Mouse (Mus musculus) liver, embryonic 12.5 days (tissue): ENCODE results near the gene Tab1. TPM values are rescaled to one million over a fixed set of nuclear protein-coding genes. Genes with fewer than 3 reads are reported as not detected.

Experiments
- ATAC-seq: fragments of 200-750 bp; cut with Nextera tagmentation; 2 replicates; pipeline ENCODE4 v1.8.0; 2017; ENCODE audit warnings: moderate number of reproducible peaks, mild to moderate bottlenecking, moderate library complexity
- H3K27ac ChIP-seq: fragments of 300-500 bp; sonication (generic); 2 replicates; pipeline ENCODE4 v1.5.1; 2016; ENCODE audit warnings: mild to moderate bottlenecking
- H3K27me3 ChIP-seq: fragments of 300-500 bp; sonication (generic); replicated peaks from 2 replicates; pipeline ENCODE4 v1.6.1; 2016; ENCODE audit warnings: mild to moderate bottlenecking, moderate library complexity
- H3K36me3 ChIP-seq: fragments of 300-500 bp; sonication (generic); 2 replicates; pipeline ENCODE4 v1.6.1; 2016; ENCODE audit warnings: mild to moderate bottlenecking, moderate library complexity
- H3K4me1 ChIP-seq: fragments of 300-500 bp; sonication (generic); 2 replicates; pipeline ENCODE4 v1.6.1; 2016
- H3K4me2 ChIP-seq: fragments of 300-500 bp; sonication (generic); 2 replicates; pipeline ENCODE4 v1.6.1; 2016; ENCODE audit warnings: mild to moderate bottlenecking, moderate library complexity
- H3K4me3 ChIP-seq: fragments of 300-500 bp; sonication (generic); 2 replicates; pipeline ENCODE4 v1.5.1; 2016; ENCODE audit warnings: mild to moderate bottlenecking, moderate library complexity
- H3K9ac ChIP-seq: fragments of 300-500 bp; sonication (generic); 2 replicates; pipeline ENCODE4 v1.6.1; 2016; ENCODE audit warnings: mild to moderate bottlenecking, moderate library complexity
- H3K9me3 ChIP-seq: fragments of 300-500 bp; sonication (generic); replicated peaks from 2 replicates; pipeline ENCODE4 v1.6.1; 2016; ENCODE audit warnings: mild to moderate bottlenecking, moderate library complexity
- WGBS: fragments of 180-500 bp; shearing (Covaris S2); methylation state at CpG from one replicate; pipeline ENCODE4 v1.1.7; 2016; ENCODE audit not compliant: insufficient replicate concordance; 5-methylcytosine and 5-hydroxymethylcytosine counted together
- polyA plus RNA-seq: library from polyadenylated mRNA; unstranded; fragments of >200 nt; fragmentation: Nextera tagmentation; extraction: Ambion mirVana; gene quantifications from 2 replicates; pipeline ENCODE4 v1.2.1, GENCODE M21; 2016

Gene Tab1
- polyA plus RNA-seq, 1 experiment from 2014 or later = 18.9 TPM

GRCm38 (mm10) chr15:80191585-80192245 is 58.8 kb downstream of the Tab1 start:
- H3K4me1 ChIP-seq = peaks cover 20% of the 10 kb centered on the region
- H3K27ac ChIP-seq = peak overlapping the region; percentile 46
- ATAC-seq = no peak
- H3K27me3 ChIP-seq = peaks cover 26% of the 10 kb centered on the region
- H3K4me2 ChIP-seq = no peak overlapping the region
- WGBS = 46% methylated on average over 8 of the region's 8 CpGs
- no peaks in the 10 kb centered on the region for H3K36me3 ChIP-seq
- no peak overlapping the region for H3K4me3 ChIP-seq
- H3K9me3 ChIP-seq = no peaks in the 10 kb centered on the region
- H3K9ac ChIP-seq = no peak overlapping the region

- Histone ChIP-seq H3K4me1 (peaks cover 20% of the 10 kb centered on the region), H3K36me3 (no peaks in the 10 kb centered on the region), H3K27me3 (peaks cover 26% of the 10 kb centered on the region), H3K9me3 (no peaks in the 10 kb centered on the region), H3K9ac (no peak overlapping the region), H3K27ac (no peak overlapping the region), H3K4me2 (no peak overlapping the region), H3K4me3 (no peak overlapping the region)
- no peak for ATAC-seq
- 73% methylated on average over 5 of the region's 6 CpGs for WGBS
These were observed 59.3 kb downstream of the Tab1 start for GRCm38 (mm10) chr15:80192246-80192585.

- H3K27ac ChIP-seq = no peak overlapping the region
- no peak overlapping the region for H3K4me2 ChIP-seq
These were observed 59.9 kb downstream of the Tab1 start for GRCm38 (mm10) chr15:80192847-80193246.

GRCm38 (mm10) chr15:80199556-80199955 is 66.6 kb downstream of the Tab1 start:
- Histone ChIP-seq H3K27ac (no peak overlapping the region), H3K4me2 (no peak overlapping the region), H3K9ac (no peak overlapping the region), H3K4me3 (no peak overlapping the region), H3K4me1 (no peaks in the 10 kb centered on the region), H3K27me3 (peaks cover 11% of the 10 kb centered on the region; the same call in 1 of the 2 replicates), H3K36me3 (no peaks in the 10 kb centered on the region), H3K9me3 (no peaks in the 10 kb centered on the region)
- 61% methylated on average over 2 of the region's 2 CpGs for WGBS
- ATAC-seq = no peak

More at GRCm38 (mm10) chr15:80192847-80193246, 59.9 kb downstream of the Tab1 start:
- no peak overlapping the region for H3K9ac ChIP-seq
- H3K9me3 ChIP-seq = no peaks in the 10 kb centered on the region
- ATAC-seq = no peak
- no peak overlapping the region for H3K4me3 ChIP-seq
- H3K36me3 ChIP-seq = no peaks in the 10 kb centered on the region
- peaks cover 25% of the 10 kb centered on the region for H3K27me3 ChIP-seq
- 42% methylated on average over 7 of the region's 7 CpGs for WGBS
- H3K4me1 ChIP-seq = peaks cover 20% of the 10 kb centered on the region

GRCm38 (mm10) chr15:80202111-80202775 is 69.3 kb downstream of the Tab1 start:
- Histone ChIP-seq H3K27me3 (peaks cover 27% of the 10 kb centered on the region), H3K9ac (no peak overlapping the region), H3K9me3 (no peaks in the 10 kb centered on the region), H3K36me3 (no peaks in the 10 kb centered on the region), H3K4me1 (no peaks in the 10 kb centered on the region), H3K4me2 (no peak overlapping the region), H3K27ac (no peak overlapping the region), H3K4me3 (no peak overlapping the region)
- 56% methylated on average over 6 of the region's 6 CpGs for WGBS
- no peak for ATAC-seq

- Histone ChIP-seq H3K4me1 (peaks cover 4% of the 10 kb centered on the region; the same call in 1 of the 2 replicates), H3K27ac (no peak overlapping the region), H3K27me3 (peaks cover 33% of the 10 kb centered on the region), H3K9ac (no peak overlapping the region), H3K4me2 (no peak overlapping the region), H3K9me3 (no peaks in the 10 kb centered on the region), H3K36me3 (no peaks in the 10 kb centered on the region), H3K4me3 (no peak overlapping the region)
- no peak for ATAC-seq
- 19% methylated on average over 4 of the region's 4 CpGs for WGBS
These were observed 70.5 kb downstream of the Tab1 start for GRCm38 (mm10) chr15:80203406-80203805.

GRCm38 (mm10) chr15:80206057-80206565 is 73.2 kb downstream of the Tab1 start:
- H3K36me3 ChIP-seq = 0 out of 2 replicates have a peak, but pooled peaks cover 1% of the 10 kb centered on the region
- peaks cover 43% of the 10 kb centered on the region for H3K27me3 ChIP-seq

GRCm38 (mm10) chr15:80208446-80208845 is 75.5 kb downstream of the Tab1 start:
- 42% methylated on average over 4 of the region's 4 CpGs for WGBS

More at GRCm38 (mm10) chr15:80206057-80206565, 73.2 kb downstream of the Tab1 start:
- Histone ChIP-seq H3K4me2 (no peak overlapping the region), H3K4me1 (peaks cover 4% of the 10 kb centered on the region; the same call in 1 of the 2 replicates), H3K9me3 (no peaks in the 10 kb centered on the region), H3K9ac (no peak overlapping the region), H3K4me3 (no peak overlapping the region), H3K27ac (no peak overlapping the region)
- WGBS = 64% methylated on average over 3 of the region's 3 CpGs
- ATAC-seq = no peak

More at GRCm38 (mm10) chr15:80208446-80208845, 75.5 kb downstream of the Tab1 start:
- H3K4me1 ChIP-seq = peaks cover 11% of the 10 kb centered on the region; the same call in 1 of the 2 replicates
- ATAC-seq = no peak
- no peak overlapping the region for H3K27ac ChIP-seq
- H3K27me3 ChIP-seq = peaks cover 64% of the 10 kb centered on the region
- H3K36me3 ChIP-seq = 0 out of 2 replicates have a peak, but pooled peaks cover 8% of the 10 kb centered on the region
- H3K9ac ChIP-seq = no peak overlapping the region
- H3K4me2 ChIP-seq = no peak overlapping the region
- H3K9me3 ChIP-seq = no peaks in the 10 kb centered on the region
- H3K4me3 ChIP-seq = no peak overlapping the region

Other genes with a start within 250 kb of the Tab1 start
- 54.7 and 57.4 TPM in 2 replicates for gene Apobec3, start 241.5 kb upstream of the Tab1 start, polyA plus RNA-seq
- gene Cbx7, start 162.0 kb upstream of the Tab1 start, polyA plus RNA-seq = 1.8 and 2.0 TPM in 2 replicates
- 1.6 and 2.2 TPM in 2 replicates for gene Pdgfb, start 118.2 kb upstream of the Tab1 start, polyA plus RNA-seq
- 20.4 and 21.9 TPM in 2 replicates for gene Syngr1, start 41.8 kb upstream of the Tab1 start, polyA plus RNA-seq
- 912 and 924 TPM in 2 replicates for gene Rpl3, start 41.3 kb upstream of the Tab1 start, polyA plus RNA-seq
- gene Mgat3, start 40.6 kb downstream of the Tab1 start, polyA plus RNA-seq = 0.96 and 1.2 TPM in 2 replicates
- 29.1 and 30.1 TPM in 2 replicates for gene Mief1, start 100.9 kb downstream of the Tab1 start, polyA plus RNA-seq
- not detected in 2 replicates for gene AC140267.1, start 102.7 kb downstream of the Tab1 start, polyA plus RNA-seq
- gene Atf4, start 122.1 kb downstream of the Tab1 start, polyA plus RNA-seq = 141 and 145 TPM in 2 replicates
- gene Rps19bp1, start 131.2 kb downstream of the Tab1 start, polyA plus RNA-seq = 46.8 and 47.0 TPM in 2 replicates
- 0.02 and 0.37 TPM in 2 replicates for gene Cacna1i, start 154.1 kb downstream of the Tab1 start, polyA plus RNA-seq